16 mouse cellular contexts compared by ENCODE assay signal in the genomic region with DNA sequence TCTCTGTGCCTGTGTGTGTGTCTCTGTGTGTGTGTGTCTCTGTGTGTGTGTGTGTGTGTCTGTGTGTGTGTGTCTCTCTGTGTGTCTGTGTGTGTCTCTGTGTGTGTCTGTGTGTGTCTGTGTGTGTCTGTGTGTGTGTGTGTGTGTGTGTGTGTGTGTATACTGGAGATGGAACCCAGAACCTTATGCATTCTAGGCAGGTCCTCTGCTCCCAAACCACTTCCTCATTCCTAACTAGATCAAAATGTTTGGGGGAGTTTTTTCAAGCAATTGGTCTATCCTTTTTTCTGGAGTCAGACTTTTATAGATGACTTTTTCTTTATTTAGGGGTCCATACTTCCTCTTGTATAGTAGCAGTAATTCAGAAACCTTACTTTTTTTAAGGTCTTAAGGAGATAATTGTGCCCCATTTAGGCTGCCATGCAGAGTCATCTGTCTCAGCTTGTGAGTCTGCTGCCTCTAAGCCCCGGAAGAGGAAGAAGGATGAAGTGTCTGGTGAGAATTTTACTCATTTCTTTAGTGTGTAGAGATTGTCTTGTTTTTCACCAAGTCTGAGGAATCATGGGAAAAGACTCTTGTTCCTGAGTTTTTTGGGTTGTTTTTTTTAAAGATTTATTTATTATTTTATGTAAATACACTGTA. TPM values are rescaled to one million over a fixed set of nuclear protein-coding genes. Genes with fewer than 3 reads are reported as not detected.
"Had no signal": no experiment of that assay in that cellular context is flagged by ENCODE, and none has a peak within 500 bp of the region (broad histone marks: within the 10 kb centered on the region; RNA-seq: fewer than 3 reads in every experiment).

No protein-coding gene starts in this region.

- H3K4me3 ChIP-seq: kidney, embryonic 15.5 days; limb, embryonic 15.5 days; megakaryocyte, embryonic 14.5 days; midbrain, embryonic 15.5 days; neural tube, embryonic 12.5 days had no signal

- H3K27me3 ChIP-seq: kidney, embryonic 15.5 days; limb, embryonic 15.5 days; megakaryocyte, embryonic 14.5 days; midbrain, embryonic 15.5 days; neural tube, embryonic 12.5 days had no signal

- H3K4me1 ChIP-seq: kidney, embryonic 15.5 days; limb, embryonic 15.5 days; midbrain, embryonic 15.5 days; neural tube, embryonic 12.5 days had no signal

- DNase-seq: kidney, adult 2 months; kidney, postnatal 14 days; lung, adult 18-20 months; retina, postnatal 1 day; thymus, adult 18-20 months; thymus, postnatal 14 days had no signal

- H3K27ac ChIP-seq: kidney, embryonic 15.5 days; limb, embryonic 15.5 days; liver, embryonic 14.5 days; midbrain, embryonic 15.5 days; neural tube, embryonic 12.5 days had no signal

RNA-seq across cellular contexts. Expression of a gene that starts 20.6 kb away (rescaled TPM):
- total RNA-seq: neutrophil, adult 5-6 weeks had no signal
- polyA plus RNA-seq: lung, embryonic 16.5 days; midbrain, embryonic 11.5 days; midbrain, embryonic 15.5 days; neural tube, embryonic 12.5 days; stomach, embryonic 16.5 days had no signal
